Mouse (Mus musculus) stomach, postnatal 0 days (tissue): ENCODE results near the gene Mettl14. TPM values are rescaled to one million over a fixed set of nuclear protein-coding genes. Genes with fewer than 3 reads are reported as not detected.

Source experiments
- ATAC-seq: fragments of 200-750 bp; cut with Nextera tagmentation; 2 replicates; pipeline ENCODE4 v1.8.0; 2017; ENCODE audit not compliant: low FRiP score, low TSS enrichment
- DNase-seq: peaks from one replicate; pipeline ENCODE4 v3.0.0-alpha.2; 2016; ENCODE audit warnings: low spot score
- H3K27ac ChIP-seq: fragments of 300-500 bp; sonication (generic); replicated peaks from 2 replicates; pipeline ENCODE4 v1.5.1; 2014; ENCODE audit warnings: mild to moderate bottlenecking, control low read depth
- H3K27me3 ChIP-seq: fragments of 300-500 bp; sonication (generic); 2 replicates; pipeline ENCODE4 v1.6.1; 2014; ENCODE audit warnings: low read length; ENCODE audit not compliant: control insufficient read depth, insufficient read depth
- H3K36me3 ChIP-seq: fragments of 300-500 bp; sonication (generic); 2 replicates; pipeline ENCODE4 v1.6.1; 2014; ENCODE audit warnings: low read length, mixed read lengths; ENCODE audit not compliant: control insufficient read depth, insufficient read depth
- H3K4me1 ChIP-seq: fragments of 300-500 bp; sonication (generic); replicated peaks from 2 replicates; pipeline ENCODE4 v1.6.1; 2014; ENCODE audit warnings: antibody characterized with exemption; ENCODE audit not compliant: control insufficient read depth, insufficient read depth
- H3K4me2 ChIP-seq: fragments of 300-500 bp; sonication (generic); replicated peaks from 2 replicates; pipeline ENCODE4 v1.6.1; 2014; ENCODE audit warnings: low read depth, mild to moderate bottlenecking, control low read depth, moderate library complexity
- H3K4me3 ChIP-seq: fragments of 300-500 bp; sonication (generic); 2 replicates; pipeline ENCODE4 v1.5.1; 2014; ENCODE audit warnings: low read depth, low read length, control low read depth
- H3K9ac ChIP-seq: fragments of 300-500 bp; sonication (generic); 2 replicates; pipeline ENCODE4 v1.6.1; 2014; ENCODE audit warnings: mild to moderate bottlenecking, low read length, control low read depth, mixed read lengths
- H3K9me3 ChIP-seq: fragments of 300-500 bp; sonication (generic); 2 replicates; pipeline ENCODE4 v1.6.1; 2016; ENCODE audit warnings: low read length; ENCODE audit not compliant: control insufficient read depth
- CTCF ChIP-seq: IDR thresholded peaks from 2 replicates; pipeline ENCODE4 v1.5.1; 2016; ENCODE audit warnings: antibody characterized with exemption, low read depth, mild to moderate bottlenecking, moderate library complexity
- EP300 ChIP-seq: optimal IDR thresholded peaks from 2 replicates; pipeline ENCODE3; 2016; ENCODE audit warnings: antibody characterized with exemption
- WGBS: fragments of 180-500 bp; shearing (Covaris S2); extraction: QIAGEN DNeasy Blood & Tissue Kit; methylation state at CpG from one replicate; pipeline ENCODE4 v1.1.7; 2014; 5-methylcytosine and 5-hydroxymethylcytosine counted together
- polyA plus RNA-seq: library from polyadenylated mRNA; unstranded; fragments of >200 nt; fragmentation: Nextera tagmentation; extraction: Ambion mirVana; gene quantifications from 2 replicates; pipeline ENCODE4 v1.2.1, GENCODE M21; 2015

Mettl14 gene
- polyA plus RNA-seq, 1 experiment from 2014 or later, result 10.5 TPM

GRCm38 (mm10) chr3:123353661-123354060 lies 32.2 kb downstream of the Mettl14 start:
- Histone ChIP-seq H3K4me2 (no peak overlapping the region), H3K27me3 (no peaks in the 10 kb centered on the region), H3K4me3 (no peak overlapping the region), H3K27ac (no peak overlapping the region), H3K9me3 (no peaks in the 10 kb centered on the region), H3K4me1 (no peaks in the 10 kb centered on the region), H3K36me3 (peaks cover 34% of the 10 kb centered on the region), H3K9ac (no peak overlapping the region)
- ATAC-seq, result no peak
- TF ChIP-seq EP300 (no peak), CTCF (no peak)
- 93% methylated on average over 12 of the region's 12 CpGs for WGBS
- no peak for DNase-seq

DNA sequence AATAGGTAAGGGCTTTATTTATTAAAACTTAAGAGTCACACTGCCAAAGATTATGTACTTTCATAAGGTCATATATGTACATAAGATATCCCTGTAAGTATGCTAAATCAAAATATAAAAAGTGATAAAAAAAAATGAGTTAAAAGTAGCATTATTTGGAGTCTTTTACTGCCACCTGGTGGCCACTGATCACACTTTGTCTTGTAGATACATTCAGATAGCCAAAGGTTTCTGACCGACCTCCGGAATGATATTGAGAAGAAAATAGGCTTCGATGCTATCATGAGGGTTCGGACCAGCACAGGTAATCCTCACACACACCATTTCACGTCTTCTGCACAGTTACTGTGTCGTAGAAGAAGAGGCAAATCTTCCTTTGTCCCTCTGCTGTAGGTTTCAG lies 32.7 kb downstream of the Mettl14 start:
- ATAC-seq, result no peak
- Histone ChIP-seq H3K9me3 (no peaks in the 10 kb centered on the region), H3K4me2 (no peak overlapping the region), H3K27me3 (no peaks in the 10 kb centered on the region), H3K4me3 (no peak overlapping the region), H3K27ac (no peak overlapping the region), H3K36me3 (peaks cover 34% of the 10 kb centered on the region), H3K9ac (no peak overlapping the region), H3K4me1 (no peaks in the 10 kb centered on the region)
- 63% methylated on average over 6 of the region's 6 CpGs for WGBS
- TF ChIP-seq CTCF (peak; percentile 75), EP300 (no peak)
- DNase-seq, result peak; percentile 45

DNA sequence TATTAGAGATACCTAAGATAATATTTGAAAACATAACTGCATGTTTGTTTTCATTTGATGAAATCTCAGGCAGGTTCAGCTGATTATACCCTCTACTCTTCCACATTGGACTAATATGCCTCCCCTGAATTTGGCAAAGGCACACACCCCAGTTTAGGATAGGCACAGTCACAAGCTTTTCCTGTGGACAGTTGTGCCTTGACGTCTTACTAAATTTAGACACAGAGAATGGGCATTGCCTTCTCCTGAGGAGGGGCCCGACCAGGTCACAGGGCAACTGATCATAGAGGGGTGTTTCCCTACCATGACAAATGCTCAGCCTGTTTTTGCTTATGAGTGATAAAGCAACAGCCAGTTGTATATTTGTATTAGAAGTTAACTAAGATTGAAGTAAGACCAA lies 34.4 kb downstream of the Mettl14 start:
- TF ChIP-seq EP300 (no peak), CTCF (no peak)
- DNase-seq, result no peak
- no peaks in the 10 kb centered on the region for H3K4me1 ChIP-seq
- no peak overlapping the region for H3K27ac ChIP-seq
- ATAC-seq, result no peak
- no peak overlapping the region for H3K4me3 ChIP-seq
- peaks cover 31% of the 10 kb centered on the region for H3K36me3 ChIP-seq
- no peak overlapping the region for H3K9ac ChIP-seq
- no peaks in the 10 kb centered on the region for H3K9me3 ChIP-seq
- 70% methylated on average over 2 of the region's 2 CpGs for WGBS
- H3K4me2 ChIP-seq, result no peak overlapping the region
- H3K27me3 ChIP-seq, result no peaks in the 10 kb centered on the region

DNA sequence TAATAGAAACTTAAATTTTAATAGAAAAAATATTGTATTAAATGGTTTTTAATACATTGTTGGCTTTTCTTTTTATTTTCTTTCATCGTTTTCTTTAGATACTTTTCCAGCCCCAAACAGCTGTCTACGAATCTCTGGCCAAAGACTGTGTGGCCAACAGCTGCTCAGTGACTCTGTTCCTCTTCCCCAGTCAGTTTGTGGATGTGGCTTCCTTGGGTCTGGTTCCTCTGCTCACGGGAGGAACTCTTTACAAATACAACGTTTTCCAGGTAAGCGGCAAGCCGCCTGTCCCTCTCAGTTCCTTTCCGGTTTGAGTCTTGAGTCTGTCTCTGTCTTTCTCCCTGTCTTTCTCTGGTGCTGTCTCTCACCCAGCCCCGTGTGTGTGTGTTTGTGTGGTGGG lies 35.3 kb downstream of the Mettl14 start:
- DNase-seq, result no peak
- no peaks in the 10 kb centered on the region for H3K27me3 ChIP-seq
- no peaks in the 10 kb centered on the region for H3K4me1 ChIP-seq
- H3K36me3 ChIP-seq, result peaks cover 31% of the 10 kb centered on the region
- no peak overlapping the region for H3K9ac ChIP-seq
- H3K27ac ChIP-seq, result no peak overlapping the region
- no peaks in the 10 kb centered on the region for H3K9me3 ChIP-seq
- ATAC-seq, result no peak
- WGBS, result 72% methylated on average over 8 of the region's 8 CpGs
- no peak for TF ChIP-seq EP300
- TF ChIP-seq CTCF, result no peak
- no peak overlapping the region for H3K4me3 ChIP-seq
- H3K4me2 ChIP-seq, result no peak overlapping the region

DNA sequence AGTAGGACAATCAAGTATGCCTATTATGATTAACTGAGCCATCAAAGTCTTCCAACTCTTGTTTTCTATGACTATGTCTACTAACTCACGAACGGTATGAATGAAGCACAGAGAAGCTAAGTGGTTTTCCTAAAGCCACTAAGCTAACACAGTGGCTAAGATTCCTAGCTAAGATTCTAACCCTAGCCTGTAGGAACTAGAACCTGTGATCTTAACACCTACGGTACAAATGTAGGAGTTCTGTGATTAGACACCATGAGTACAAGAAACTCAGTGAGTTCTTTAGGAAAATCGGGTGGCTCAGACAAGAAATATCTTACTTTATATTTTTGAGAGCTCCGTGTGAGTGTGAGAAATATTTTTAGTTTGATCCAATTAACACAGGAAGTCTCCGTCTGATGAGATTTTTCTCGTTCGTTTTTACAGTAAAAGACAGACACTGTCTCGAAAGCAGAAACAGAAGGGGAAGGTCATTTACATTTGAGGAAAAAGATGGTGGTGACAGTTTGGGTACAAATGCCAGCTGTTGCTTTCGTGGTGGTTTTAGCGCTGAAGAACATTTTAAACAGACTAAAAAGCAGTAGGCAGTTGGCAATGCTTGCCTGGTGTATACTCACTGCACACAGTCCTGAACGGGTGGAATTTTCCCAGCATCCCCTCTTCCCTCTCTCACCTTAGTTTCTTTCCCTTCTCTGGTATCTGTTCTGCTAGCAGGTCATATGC lies 37.7 kb downstream of the Mettl14 start:
- Histone ChIP-seq H3K4me3 (no peak overlapping the region), H3K27me3 (no peaks in the 10 kb centered on the region), H3K36me3 (peaks cover 26% of the 10 kb centered on the region), H3K27ac (no peak overlapping the region), H3K4me1 (no peaks in the 10 kb centered on the region), H3K9ac (no peak overlapping the region), H3K9me3 (no peaks in the 10 kb centered on the region), H3K4me2 (no peak overlapping the region)
- 67% methylated on average over 12 of the region's 12 CpGs for WGBS
- DNase-seq (no peak), ATAC-seq (no peak)
- TF ChIP-seq CTCF (no peak), EP300 (no peak)

- ATAC-seq (no peak), DNase-seq (no peak)
- H3K27ac ChIP-seq, result no peak overlapping the region
- H3K4me3 ChIP-seq, result no peak overlapping the region
- TF ChIP-seq EP300, result no peak
- no peak for TF ChIP-seq CTCF
- H3K4me2 ChIP-seq, result no peak overlapping the region
- no peaks in the 10 kb centered on the region for H3K9me3 ChIP-seq
- no peaks in the 10 kb centered on the region for H3K27me3 ChIP-seq
- 52% methylated on average over 6 of the region's 6 CpGs for WGBS
- no peaks in the 10 kb centered on the region for H3K4me1 ChIP-seq
- H3K9ac ChIP-seq, result no peak overlapping the region
- peaks cover 7% of the 10 kb centered on the region; the same call in 1 of the 2 replicates for H3K36me3 ChIP-seq
Observed at GRCm38 (mm10) chr3:123343690-123344089, 42.2 kb downstream of the Mettl14 start.
